Mouse (Mus musculus) CD4-positive naive resting alpha-beta T cell, adult 76 days (primary cell): Measurements from ENCODE around the gene BC051142. TPM values are rescaled to one million over a fixed set of nuclear protein-coding genes. Genes with fewer than 3 reads are reported as not detected.

Experiments used
- total RNA-seq: library from RNA; stranded (reverse); gene quantifications from one replicate; pipeline ENCODE4 v1.2.4, GENCODE M21; 2023

The BC051142 gene
- total RNA-seq = 4.0 TPM

GRCm38 (mm10) chr17:34398711-34399393 is at the start of gene BC051142:
TSS of gene BC051142 (plus strand) at chr17:34398820.

GRCm38 (mm10) chr17:34354539-34354938 is 44.1 kb upstream of the BC051142 start, which contains the start of gene Btnl2:
TSS of gene Btnl2 (plus strand) at chr17:34354822.

GRCm38 (mm10) chr17:34376847-34377246 is 21.8 kb upstream of the BC051142 start, which contains the start of gene Btnl1:
TSS of gene Btnl1 (plus strand) at chr17:34377132.

GRCm38 (mm10) chr17:34477238-34478013 is 78.8 kb downstream of the BC051142 start, which contains the start of gene Btnl4:
TSS of gene Btnl4 (minus strand) at chr17:34477318.

Other genes starting within 250 kb of the BC051142 start
- gene H2-DMb1, start 245.7 kb upstream of the BC051142 start, total RNA-seq = 38.3 TPM
- gene Tap1, start 211.3 kb upstream of the BC051142 start, total RNA-seq = 157 TPM
- gene Psmb9, start 211.1 kb upstream of the BC051142 start, total RNA-seq = 98.4 TPM
- 178 TPM for gene Psmb8, start 201.1 kb upstream of the BC051142 start, total RNA-seq
- 125 TPM for gene Tap2, start 195.3 kb upstream of the BC051142 start, total RNA-seq
- gene H2-Ob, start 159.9 kb upstream of the BC051142 start, total RNA-seq = 105 TPM
- 370 TPM for gene H2-Ab1, start 141.1 kb upstream of the BC051142 start, total RNA-seq
- 382 TPM for gene H2-Aa, start 111.0 kb upstream of the BC051142 start, total RNA-seq
- gene H2-Eb1, start 93.0 kb upstream of the BC051142 start, total RNA-seq = 280 TPM
- 3.8 TPM for gene H2-Eb2, start 73.2 kb upstream of the BC051142 start, total RNA-seq
- gene Btnl2, start 44.0 kb upstream of the BC051142 start, total RNA-seq = 0.85 TPM
- gene Btnl1, start 21.7 kb upstream of the BC051142 start, total RNA-seq = 0.35 TPM
- gene Btnl4, start 78.5 kb downstream of the BC051142 start, total RNA-seq = not detected
- gene Btnl6, start 118.5 kb downstream of the BC051142 start, total RNA-seq = not detected
- gene Notch4, start 165.4 kb downstream of the BC051142 start, total RNA-seq = 0.38 TPM
- 180 TPM for gene Gpsm3, start 191.0 kb downstream of the BC051142 start, total RNA-seq
- gene Pbx2, start 192.4 kb downstream of the BC051142 start, total RNA-seq = 48.2 TPM
- 8.7 TPM for gene Ager, start 199.0 kb downstream of the BC051142 start, total RNA-seq
- 29.9 TPM for gene Rnf5, start 204.9 kb downstream of the BC051142 start, total RNA-seq
- 41.1 TPM for gene Agpat1, start 205.4 kb downstream of the BC051142 start, total RNA-seq
- gene Egfl8, start 217.2 kb downstream of the BC051142 start, total RNA-seq = 8.4 TPM
- 20.6 TPM for gene Ppt2, start 229.7 kb downstream of the BC051142 start, total RNA-seq
- gene Prrt1, start 230.7 kb downstream of the BC051142 start, total RNA-seq = 6.9 TPM
- gene Fkbpl, start 245.9 kb downstream of the BC051142 start, total RNA-seq = 1.2 TPM
- 42.3 TPM for gene Atf6b, start 248.3 kb downstream of the BC051142 start, total RNA-seq